Mouse (Mus musculus): ENCODE data around the gene Cadps.

DNA sequence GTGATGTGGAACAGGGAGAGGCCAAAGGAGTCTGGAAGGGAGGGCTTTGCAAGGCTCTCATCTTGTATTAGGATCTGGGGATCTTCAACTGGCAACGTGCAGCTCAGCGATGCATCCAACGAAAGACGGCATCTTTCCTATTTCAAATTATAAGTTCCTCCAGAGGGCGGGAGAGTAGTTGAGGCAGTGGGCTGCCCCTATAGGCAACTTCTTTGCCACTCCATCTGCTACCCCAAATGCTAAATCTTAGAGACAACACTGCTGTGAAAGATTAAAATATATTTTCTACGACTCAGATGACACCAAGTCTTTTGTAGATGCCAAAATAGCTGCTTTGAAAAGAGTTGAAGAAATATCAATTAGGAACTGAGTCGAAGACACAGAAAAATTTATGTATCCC lies 315.9 kb downstream of the Cadps start:
- TF ChIP-seq POLR2A (IDR thresholded peaks at IDR 0.05; ENCODE audit: insufficient read depth, low read depth, low read length) (no peak), CTCF (IDR thresholded peaks at IDR 0.05; ENCODE audit: insufficient read depth, low read depth, low read length) (no peak)

Data from olfactory bulb, adult 2 months (tissue).